Mouse (Mus musculus): ENCODE data around the gene Exph5.

DNA sequence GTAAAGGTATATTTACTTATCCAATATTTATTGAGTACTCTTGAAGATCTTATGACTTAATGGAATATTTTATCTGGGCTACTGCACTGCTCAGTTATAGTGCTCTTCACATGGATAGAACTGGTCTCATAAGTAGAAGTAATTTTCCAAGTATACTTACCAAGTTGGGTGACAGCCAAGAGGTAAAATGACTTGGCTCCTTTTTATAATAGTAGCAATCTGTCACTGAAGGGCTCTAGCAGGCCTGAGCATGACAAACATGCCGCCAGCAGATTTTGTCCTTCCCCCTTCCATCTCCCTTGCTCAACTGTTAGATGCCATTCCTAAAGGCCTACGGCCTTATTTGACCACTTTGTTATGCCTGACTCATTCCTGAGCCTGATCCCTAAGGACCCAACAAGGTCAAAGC, 107.5 kb downstream of the Exph5 start:
- TF ChIP-seq CTCF (IDR thresholded peaks at IDR 0.05; ENCODE audit: extremely low read depth, insufficient read length, insufficient replicate concordance, low read depth, low read length) (no peak), POLR2A (IDR thresholded peaks at IDR 0.05; ENCODE audit: low read depth, low read length) (no peak)
